Mouse (Mus musculus) left cerebral cortex, adult 2 months (tissue): ENCODE measurements around the gene Nubp2. TPM values are rescaled to one million over a fixed set of nuclear protein-coding genes. Genes with fewer than 3 reads are reported as not detected.

Experiments
- DNase-seq, 2 experiments: peaks; one replicate each; pipeline ENCODE4 v3.0.0; 2021 to 2022; ENCODE audit warnings: low spot score in 2 of 2, mixed read lengths in 1 of 2; ENCODE audit errors: extremely low spot score in 1 of 2
- H3K27ac ChIP-seq: fragments of 200-600 bp; 2 replicates; pipeline ENCODE4 v1.8.1; 2022
- H3K4me3 ChIP-seq: fragments of 200-600 bp; 2 replicates; pipeline ENCODE4 v1.8.1; 2022
- CTCF ChIP-seq: fragments of 200-600 bp; IDR thresholded peaks from 2 replicates; pipeline ENCODE4 v1.8.1; 2022; ENCODE audit warnings: antibody characterized with exemption, mild to moderate bottlenecking, moderate library complexity
- intact Hi-C: fragments of 180-260 bp; cut with DNase I; formaldehyde crosslinking; loops from one replicate; pipeline ENCODE4 v1.15.1; 2025
- total RNA-seq, 2 experiments: library from RNA; stranded (reverse); gene quantifications; 2 replicates each; pipeline ENCODE4 v1.2.3; 2021

The Nubp2 gene
- total RNA-seq, 2 experiments from 2014 or later = 30.7 to 32.4 TPM

GRCm38 (mm10) chr17:24900014-24900413, 13.9 kb upstream of the Nubp2 start:
- TF ChIP-seq CTCF = no peak
- Histone ChIP-seq H3K4me3 (no peak overlapping the region), H3K27ac (peak overlapping the region; percentile 3; the same call in 1 of the 2 replicates)
- DNase-seq = no peak
- intact Hi-C loops = no loop called here

- H3K27ac ChIP-seq = peak overlapping the region; percentile 24; the same call in 1 of the 2 replicates
- intact Hi-C loops = no loop called here
- no peak for TF ChIP-seq CTCF
Measured at GRCm38 (mm10) chr17:24899153-24899552, 13.0 kb upstream of the Nubp2 start.

GRCm38 (mm10) chr17:24898041-24898854, 12.1 kb upstream of the Nubp2 start:
- TF ChIP-seq CTCF = no peak
- intact Hi-C loops = no loop called here
- peak overlapping the region; percentile 57 for H3K27ac ChIP-seq
- H3K4me3 ChIP-seq = no peak overlapping the region
- DNase-seq = no peak

More at GRCm38 (mm10) chr17:24899153-24899552, 13.0 kb upstream of the Nubp2 start:
- H3K4me3 ChIP-seq = no peak overlapping the region
- DNase-seq = no peak

GRCm38 (mm10) chr17:24897600-24897999, 11.5 kb upstream of the Nubp2 start:
- Histone ChIP-seq H3K27ac (peak overlapping the region; percentile 57), H3K4me3 (peak overlapping the region; percentile 56)
- DNase-seq = no peak
- intact Hi-C loops = no loop called here
- TF ChIP-seq CTCF = no peak

GRCm38 (mm10) chr17:24896993-24897269, 10.8 kb upstream of the Nubp2 start:
- peak overlapping the region; percentile 56 for H3K4me3 ChIP-seq
- no peak for DNase-seq
- no peak for TF ChIP-seq CTCF
- H3K27ac ChIP-seq = peak overlapping the region; percentile 94
- intact Hi-C loops = no loop called here

- intact Hi-C loops = no loop called here
- H3K4me3 ChIP-seq = peak within 1 kb of the TSS; percentile 56
- H3K27ac ChIP-seq = peak within 1 kb of the TSS; percentile 94
- peak; percentile 69 to 76 for DNase-seq
- no peak; the same call in none of the 2 replicates for TF ChIP-seq CTCF
Measured at GRCm38 (mm10) chr17:24896241-24896992, 10.3 kb upstream of the Nubp2 start, which contains the start of gene Nme3. Gene Nme3 (plus strand): TSS chr17:24896500.

GRCm38 (mm10) chr17:24895571-24896240, 9.6 kb upstream of the Nubp2 start:
- TF ChIP-seq CTCF = no peak
- intact Hi-C loops = no loop called here
- DNase-seq = no peak
- Histone ChIP-seq H3K4me3 (peak overlapping the region; percentile 56), H3K27ac (peak overlapping the region; percentile 94)

GRCm38 (mm10) chr17:24894995-24895547, 8.9 kb upstream of the Nubp2 start, which contains the start of the genes Eme2 and Mrps34:
Gene Eme2 (minus strand): TSS chr17:24895087.
Gene Mrps34 (plus strand): TSS chr17:24895116.
- TF ChIP-seq CTCF = no peak
- Histone ChIP-seq H3K27ac (peak within 1 kb of the TSS; percentile 94), H3K4me3 (peak within 1 kb of the TSS; percentile 56)
- peak; percentile 81 to 84 for DNase-seq
- intact Hi-C loops = no loop called here

- no peak for DNase-seq
- H3K4me3 ChIP-seq = peak overlapping the region; percentile 56
- TF ChIP-seq CTCF = no peak
- intact Hi-C loops = no loop called here
- peak overlapping the region; percentile 94 for H3K27ac ChIP-seq
Measured at GRCm38 (mm10) chr17:24894061-24894994, 8.2 kb upstream of the Nubp2 start.

GRCm38 (mm10) chr17:24893276-24893675, 7.1 kb upstream of the Nubp2 start:
- TF ChIP-seq CTCF = no peak
- H3K4me3 ChIP-seq = no peak overlapping the region
- DNase-seq = no peak
- intact Hi-C loops = no loop called here
- H3K27ac ChIP-seq = no peak overlapping the region
